Mouse (Mus musculus) hindbrain, postnatal 0 days (tissue): ENCODE data around the gene Vwa7. TPM values are rescaled to one million over a fixed set of nuclear protein-coding genes. Genes with fewer than 3 reads are reported as not detected.

Source experiments
- ATAC-seq: fragments of 200-750 bp; cut with Nextera tagmentation; 2 replicates; pipeline ENCODE4 v1.8.0; 2017; ENCODE audit warnings: mild to moderate bottlenecking, moderate TSS enrichment, moderate library complexity
- DNase-seq: peaks from one replicate; pipeline ENCODE4 v3.0.0-alpha.2; 2015; ENCODE audit warnings: low spot score
- H3K27ac ChIP-seq: fragments of 300-500 bp; sonication (generic); 2 replicates; pipeline ENCODE4 v1.5.1; 2014; ENCODE audit warnings: mild to moderate bottlenecking
- H3K27me3 ChIP-seq: fragments of 300-500 bp; sonication (generic); 2 replicates; pipeline ENCODE4 v1.6.1; 2014; ENCODE audit warnings: low read length, mixed read lengths; ENCODE audit not compliant: insufficient read depth
- H3K36me3 ChIP-seq: fragments of 300-500 bp; sonication (generic); 2 replicates; pipeline ENCODE4 v1.6.1; 2014; ENCODE audit warnings: low read length, mixed read lengths; ENCODE audit not compliant: insufficient read depth
- H3K4me1 ChIP-seq: fragments of 300-500 bp; sonication (generic); 2 replicates; pipeline ENCODE4 v1.6.1; 2014; ENCODE audit warnings: antibody characterized with exemption, low read length, mixed read lengths; ENCODE audit not compliant: insufficient read depth
- H3K4me2 ChIP-seq: fragments of 300-500 bp; sonication (generic); 2 replicates; pipeline ENCODE4 v1.6.1; 2014; ENCODE audit warnings: low read depth, mild to moderate bottlenecking, low read length, moderate library complexity, mixed read lengths
- H3K4me3 ChIP-seq: fragments of 300-500 bp; sonication (generic); 2 replicates; pipeline ENCODE4 v1.5.1; 2014; ENCODE audit warnings: low read length
- H3K9ac ChIP-seq: fragments of 300-500 bp; sonication (generic); replicated peaks from 2 replicates; pipeline ENCODE4 v1.6.1; 2014; ENCODE audit warnings: mild to moderate bottlenecking, low read length, moderate library complexity, mixed read lengths
- H3K9me3 ChIP-seq: fragments of 300-500 bp; sonication (generic); 2 replicates; pipeline ENCODE4 v1.6.1; 2016; ENCODE audit warnings: low read length, mixed read lengths
- CTCF ChIP-seq: IDR thresholded peaks from 2 replicates; pipeline ENCODE4 v1.5.1; 2016; ENCODE audit warnings: antibody characterized with exemption, control low read depth, low read depth
- WGBS: fragments of 180-500 bp; shearing (Covaris S2); extraction: QIAGEN DNeasy Blood & Tissue Kit; methylation state at CpG from one replicate; pipeline ENCODE4 v1.1.7; 2014; 5-methylcytosine and 5-hydroxymethylcytosine counted together
- polyA plus RNA-seq: library from polyadenylated mRNA; unstranded; fragments of >200 nt; fragmentation: Nextera tagmentation; extraction: Ambion mirVana; gene quantifications from 2 replicates; pipeline ENCODE4 v1.2.1, GENCODE M21; 2015
- total RNA-seq: library from RNA; depleted of rRNA; stranded (reverse); fragments of >200 nt; gene quantifications from 2 replicates; pipeline ENCODE4 v1.2.3, GENCODE M21; 2014

The Vwa7 gene
- total and polyA plus RNA-seq, 2 experiments from 2014 or later = 0.11 to 0.68 TPM

DNA sequence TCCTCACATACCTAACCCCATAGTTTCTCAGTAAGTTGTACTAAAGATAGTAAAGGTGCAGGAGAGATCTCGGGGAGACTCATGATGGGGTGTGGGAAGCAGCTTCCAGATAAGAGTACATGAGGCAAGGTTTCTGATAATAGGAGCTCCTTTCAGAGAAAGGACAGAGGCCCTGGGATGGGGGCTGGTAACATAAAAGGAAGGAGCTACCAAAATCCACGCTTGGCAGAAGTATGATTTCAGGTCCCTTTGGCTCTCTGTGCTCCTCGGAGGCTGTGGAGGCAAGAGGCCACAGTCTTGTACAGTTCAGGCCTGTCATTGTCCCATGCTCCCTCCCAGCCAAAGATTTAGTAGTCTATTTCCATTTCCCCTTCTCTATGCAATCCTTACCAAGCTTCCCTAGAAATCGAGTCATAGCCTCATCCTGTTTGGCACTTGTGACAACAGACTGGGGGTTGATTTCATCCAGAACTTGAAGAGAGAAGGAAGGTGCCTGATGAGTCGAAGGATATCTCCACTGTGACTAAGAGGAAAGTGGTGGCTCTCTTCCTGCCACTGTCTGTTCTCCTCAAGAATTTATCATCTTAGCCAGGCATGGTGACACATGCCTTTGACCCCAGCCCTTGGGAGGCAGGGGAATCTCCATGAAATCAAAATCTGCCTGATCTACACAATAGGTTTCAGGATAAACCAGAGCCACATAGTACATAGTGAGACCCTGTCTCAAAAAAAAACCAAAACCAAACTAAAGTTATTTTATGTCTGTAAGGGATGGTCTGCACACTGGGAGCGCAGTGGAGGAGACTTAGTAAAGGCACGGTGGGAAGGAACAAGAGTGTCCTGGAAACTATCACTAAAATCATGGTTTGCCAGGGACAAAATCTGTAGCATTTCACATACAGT, 28.8 kb downstream of the Vwa7 start:
- WGBS = 87% methylated on average over 7 of the region's 7 CpGs
- TF ChIP-seq CTCF = no peak
- Histone ChIP-seq H3K4me2 (peak overlapping the region; percentile 74; the same call in 1 of the 2 replicates), H3K4me3 (no peak overlapping the region), H3K27me3 (no peaks in the 10 kb centered on the region), H3K9me3 (no peaks in the 10 kb centered on the region), H3K9ac (no peak overlapping the region; the same call in 1 of the 2 replicates), H3K4me1 (0 out of 2 replicates have a peak, but pooled peaks cover 4% of the 10 kb centered on the region), H3K36me3 (no peaks in the 10 kb centered on the region), H3K27ac (no peak overlapping the region)
- ATAC-seq = no peak
- no peak for DNase-seq

DNA sequence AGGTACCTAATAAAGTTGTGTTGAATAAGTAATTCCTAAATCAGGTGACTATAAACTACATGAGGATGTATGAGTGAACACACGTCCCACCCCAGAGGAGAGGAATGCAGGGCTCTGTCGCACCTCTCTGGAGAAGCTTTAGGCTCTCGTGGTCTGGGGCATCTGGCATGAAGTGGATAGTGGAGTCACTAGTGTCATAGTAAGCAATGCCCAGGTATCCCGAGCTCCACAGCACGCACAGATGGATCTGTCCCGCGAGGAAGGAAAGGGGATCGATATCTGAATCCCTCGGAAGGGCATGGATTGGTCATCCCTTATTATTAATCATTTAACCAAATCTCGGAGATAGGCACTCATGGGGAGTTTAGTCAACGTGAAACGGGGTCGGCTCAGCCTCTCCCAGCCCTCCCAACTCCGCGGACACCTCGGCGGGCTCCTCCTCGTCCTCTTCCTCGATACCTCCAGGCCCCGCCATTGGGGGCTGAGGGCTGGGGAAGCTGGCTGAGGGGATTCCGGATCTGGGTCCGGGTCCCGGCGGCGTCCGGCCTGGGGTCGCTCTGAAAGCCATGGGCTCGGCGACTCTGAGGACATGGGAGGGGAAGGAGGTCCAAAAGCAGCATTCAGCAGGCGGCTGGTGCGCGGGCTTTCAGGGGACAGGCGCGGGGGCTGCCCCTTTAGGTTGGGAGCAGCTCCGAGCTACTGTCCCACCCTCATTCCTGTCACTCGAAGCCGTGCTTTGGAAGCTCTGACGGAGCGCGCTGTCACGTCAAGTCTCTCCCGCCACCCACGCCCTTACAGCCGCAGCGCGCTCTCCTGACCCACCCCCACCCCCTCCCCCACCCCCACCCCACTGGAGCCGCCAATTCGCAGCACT, 29.7 kb downstream of the Vwa7 start:
- no peak for TF ChIP-seq CTCF
- Histone ChIP-seq H3K9me3 (no peaks in the 10 kb centered on the region), H3K9ac (peak overlapping the region; percentile 67), H3K36me3 (no peaks in the 10 kb centered on the region), H3K4me2 (peak overlapping the region; percentile 74), H3K27ac (peak overlapping the region; percentile 51; the same call in 1 of the 2 replicates), H3K27me3 (no peaks in the 10 kb centered on the region), H3K4me1 (0 out of 2 replicates have a peak, but pooled peaks cover 4% of the 10 kb centered on the region), H3K4me3 (peak overlapping the region; percentile 53)
- peak; percentile 81; the same call in 1 of the 2 replicates for ATAC-seq
- no peak for DNase-seq
- WGBS = 7% methylated on average over 41 of the region's 48 CpGs

DNA sequence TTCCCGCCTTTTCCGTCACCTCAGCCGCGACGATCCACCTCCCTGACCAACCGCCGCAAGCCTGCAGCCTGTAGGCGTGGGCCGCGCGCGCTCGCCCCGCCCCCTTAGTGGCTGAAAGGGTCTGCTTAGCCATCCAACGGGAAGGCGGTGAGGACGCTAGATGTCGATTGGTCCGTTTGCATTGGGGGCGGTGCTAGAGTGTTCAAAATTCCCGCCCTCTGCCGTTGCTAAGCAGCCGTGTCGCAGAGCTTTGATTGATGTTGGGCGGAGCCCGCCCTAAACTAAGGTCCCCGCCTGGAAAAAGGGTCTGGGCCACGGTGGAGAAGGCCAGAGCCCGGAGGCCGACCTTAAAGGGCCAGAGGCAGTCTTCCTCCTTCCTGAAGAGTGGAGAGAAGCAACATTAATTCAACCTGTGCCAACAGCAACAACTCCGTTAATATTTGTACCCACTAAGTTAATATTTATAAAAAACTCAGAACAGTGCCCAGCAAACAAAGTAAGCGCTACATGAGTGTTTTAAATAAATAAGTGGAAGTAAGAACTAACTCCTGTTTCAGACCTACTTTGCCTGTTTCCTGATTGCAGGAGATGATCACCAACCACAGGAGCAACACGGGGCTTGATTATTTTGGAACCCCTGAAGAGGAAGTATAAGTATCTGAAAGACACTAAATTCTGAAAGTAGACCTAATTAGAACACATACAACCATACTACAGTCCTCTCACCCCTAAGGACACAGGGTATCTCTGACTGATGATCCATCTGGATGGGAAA, 30.5 kb downstream of the Vwa7 start, which contains the start of gene Msh5:
Gene Msh5, minus strand, starts transcription at position 65 of the 775 bp plus-strand sequence.
- ATAC-seq (peak; percentile 99), DNase-seq (peak; percentile 99)
- no peak for TF ChIP-seq CTCF
- Histone ChIP-seq H3K27ac (peak within 1 kb of the TSS; percentile 51), H3K36me3 (no peaks in the 10 kb centered on the region), H3K4me1 (0 out of 2 replicates have a peak, but pooled peaks cover 4% of the 10 kb centered on the region), H3K9me3 (no peaks in the 10 kb centered on the region), H3K9ac (peak within 1 kb of the TSS; percentile 67), H3K4me2 (peak within 1 kb of the TSS; percentile 74), H3K27me3 (no peaks in the 10 kb centered on the region), H3K4me3 (peak within 1 kb of the TSS; percentile 53)
- 3% methylated on average over 32 of the region's 33 CpGs for WGBS

DNA sequence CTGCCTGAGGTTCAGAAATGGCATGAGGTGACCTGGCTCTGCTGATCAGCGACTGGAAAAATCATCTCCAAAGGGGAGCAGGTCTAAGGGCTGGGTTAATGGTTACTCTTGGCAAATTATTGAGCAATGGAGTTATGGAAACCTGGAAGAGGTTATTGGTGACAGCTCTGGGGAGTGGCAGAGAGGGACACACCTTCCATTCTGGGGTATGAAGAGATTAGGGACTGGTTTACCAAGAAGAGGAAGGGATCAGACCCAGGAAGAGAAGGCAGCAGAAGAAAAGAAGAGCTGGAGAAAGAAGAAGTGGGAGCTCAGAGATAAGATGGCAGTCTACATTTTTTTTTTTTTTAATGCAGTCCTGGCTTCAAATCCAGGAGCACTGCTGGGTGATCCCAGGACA, 31.3 kb downstream of the Vwa7 start:
- Histone ChIP-seq H3K9me3 (no peaks in the 10 kb centered on the region), H3K4me2 (no peak overlapping the region), H3K4me1 (0 out of 2 replicates have a peak, but pooled peaks cover 4% of the 10 kb centered on the region), H3K27me3 (no peaks in the 10 kb centered on the region), H3K4me3 (no peak overlapping the region), H3K9ac (no peak overlapping the region), H3K27ac (peak overlapping the region; percentile 64; the same call in 1 of the 2 replicates), H3K36me3 (no peaks in the 10 kb centered on the region)
- TF ChIP-seq CTCF = no peak
- WGBS = 58% methylated on average over 1 of the region's 1 CpGs
- DNase-seq = no peak
- no peak for ATAC-seq

DNA sequence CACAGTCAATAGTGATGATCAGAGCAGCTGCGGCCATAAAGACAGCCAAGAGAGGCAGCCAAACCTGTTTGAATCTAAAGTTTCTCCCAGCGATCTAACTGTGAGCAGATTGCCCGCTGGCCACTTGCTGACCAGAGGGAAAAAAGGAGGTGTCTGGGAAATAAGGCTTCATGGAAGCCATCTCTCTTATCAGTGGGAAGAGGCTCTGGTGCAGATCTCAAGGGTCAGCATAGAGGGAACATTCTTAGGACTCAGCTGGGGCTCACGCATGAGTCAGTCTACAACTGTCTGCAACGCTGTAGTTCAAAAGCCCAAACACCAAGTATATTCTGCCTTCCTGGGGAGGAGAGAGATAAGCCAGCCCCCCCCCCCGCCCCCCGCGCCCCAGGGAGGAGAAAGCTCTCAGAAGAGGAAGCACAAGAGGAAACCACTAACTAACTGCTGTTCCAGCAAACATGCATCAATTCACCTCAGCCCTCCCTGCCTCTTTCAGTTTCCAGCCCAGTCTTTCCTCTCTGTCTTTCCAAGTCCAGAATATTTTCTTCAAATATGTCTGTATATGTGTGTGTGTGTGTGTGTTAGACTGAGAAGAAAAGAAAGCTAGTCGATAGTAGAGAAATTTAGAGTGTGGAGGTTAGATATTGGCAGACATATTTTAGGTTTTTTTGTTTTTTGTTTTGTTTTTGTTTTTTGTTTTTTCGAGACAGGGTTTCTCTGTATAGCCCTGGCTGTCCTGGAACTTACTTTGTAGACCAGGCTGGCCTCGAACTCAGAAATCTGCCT, 32.0 kb downstream of the Vwa7 start:
- H3K9me3 ChIP-seq = no peaks in the 10 kb centered on the region
- H3K4me2 ChIP-seq = no peak overlapping the region
- H3K27me3 ChIP-seq = no peaks in the 10 kb centered on the region
- DNase-seq (no peak), ATAC-seq (no peak)
- no peak for TF ChIP-seq CTCF
- no peak overlapping the region for H3K9ac ChIP-seq
- WGBS = 36% methylated on average over 10 of the region's 11 CpGs
- 0 out of 2 replicates have a peak, but pooled peaks cover 4% of the 10 kb centered on the region for H3K4me1 ChIP-seq
- H3K36me3 ChIP-seq = no peaks in the 10 kb centered on the region
- no peak overlapping the region for H3K4me3 ChIP-seq
- peak overlapping the region; percentile 64; the same call in 1 of the 2 replicates for H3K27ac ChIP-seq
